Mouse (Mus musculus): Measurements from ENCODE around the gene Cts8.

Gene Cts8

GRCm38 (mm10) chr13:61255258-61255657 is at the start of gene Cts8:
TSS of gene Cts8 (minus strand) at chr13:61255358.
- in situ Hi-C loops (cut with MboI; ENCODE audit: low sequenced_read_pairs): no loop called here

- in situ Hi-C loops (cut with MboI; ENCODE audit: low sequenced_read_pairs): no loop called here
Measured at GRCm38 (mm10) chr13:61288739-61289138, 33.6 kb upstream of the Cts8 start, which contains the start of gene Gm49398. TSS of gene Gm49398 (minus strand) at chr13:61288839.

GRCm38 (mm10) chr13:61241076-61241947 is 13.8 kb downstream of the Cts8 start:
- in situ Hi-C loops (cut with MboI; ENCODE audit: low sequenced_read_pairs): no loop called here

GRCm38 (mm10) chr13:61203310-61203709 is 51.8 kb downstream of the Cts8 start, which contains the start of gene Cts6:
TSS of gene Cts6 (minus strand) at chr13:61203410.
- in situ Hi-C loops (cut with MboI; ENCODE audit: low sequenced_read_pairs): no loop called here

All from CH12F3 (cell line).